ENCODE assay signal across 8 mouse cellular contexts in the genomic region with DNA sequence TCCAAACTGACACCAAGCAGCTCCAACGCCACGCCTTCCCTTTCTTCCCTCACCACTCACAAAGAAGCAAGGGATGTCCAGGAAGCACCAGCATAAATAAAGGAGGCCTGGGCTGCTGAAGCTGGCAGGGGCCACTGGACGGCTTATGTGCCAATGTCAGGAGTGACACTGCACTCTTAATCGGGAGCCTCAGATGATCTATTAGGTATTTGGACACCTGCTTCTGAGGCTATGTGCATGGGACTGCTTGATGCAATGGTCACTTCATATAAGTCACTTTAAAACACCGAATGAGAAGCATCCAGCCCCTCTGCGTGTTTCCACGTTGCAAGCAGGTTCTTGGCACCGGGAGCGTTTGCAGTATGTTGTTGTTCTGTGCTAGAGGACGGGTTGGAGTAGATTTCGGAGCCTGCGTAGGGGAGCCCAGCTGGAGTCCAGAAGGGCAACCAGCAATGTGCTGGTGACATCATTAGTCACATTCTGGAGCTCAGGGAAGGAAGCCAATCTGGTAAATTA.
DNase-seq lines count a peak whose midpoint lies in the region; ATAC-seq lines count a peak whose summit lies in the region.

No protein-coding gene starts in this region.

- no peak overlapping the region for H3K4me2 ChIP-seq in intestine, embryonic 15.5 days (replicated peaks)

- no peak overlapping the region for H3K27ac ChIP-seq in intestine, embryonic 15.5 days

- 66% methylated on average over 12 of the region's 12 CpGs for WGBS in intestine, embryonic 15.5 days

- H3K27me3 ChIP-seq in intestine, embryonic 15.5 days (replicated peaks) = no peaks in the 10 kb centered on the region

- no peaks in the 10 kb centered on the region for H3K4me1 ChIP-seq in intestine, embryonic 15.5 days (replicated peaks)

- ATAC-seq in intestine, embryonic 15.5 days = no peak

- H3K9ac ChIP-seq in intestine, embryonic 15.5 days = no peak overlapping the region

- H3K36me3 ChIP-seq in intestine, embryonic 15.5 days = no peaks in the 10 kb centered on the region

- H3K9me3 ChIP-seq in intestine, embryonic 15.5 days = no peaks in the 10 kb centered on the region

- peak; percentile 31 to 50 for DNase-seq in left cerebral cortex, adult 18-20 months (ENCODE audit: low spot score in 2 of 2)
- DNase-seq in left cerebral cortex, adult 11 months (ENCODE audit: low spot score) = no peak
- DNase-seq in cerebellum, postnatal 25 days = peak; percentile 84
- DNase-seq in layer of hippocampus, postnatal 14 days (ENCODE audit: low spot score in 2 of 2) = peak; percentile 74 to 85
- peak; percentile 53 to 56 for DNase-seq in right cerebral cortex, adult 2 months (ENCODE audit: low spot score in 2 of 2)
- no peak for DNase-seq in gastrocnemius, adult 8-10 months (ENCODE audit: low spot score in 2 of 2)
- no peak for DNase-seq in spleen, postnatal 14 days (ENCODE audit: low spot score in 2 of 2)

- H3K4me3 ChIP-seq in intestine, embryonic 15.5 days (replicated peaks) = no peak overlapping the region

Comparison
In these comparisons a context has a peak if more than half of its experiments do, and no peak if none do; other contexts are left out.
1. DNase-seq: peak in left cerebral cortex, adult 18-20 months (2 of 2), cerebellum, postnatal 25 days (2 of 2), layer of hippocampus, postnatal 14 days (2 of 2) and right cerebral cortex, adult 2 months (2 of 2); none in left cerebral cortex, adult 11 months (single experiment), gastrocnemius, adult 8-10 months (0 of 2) and spleen, postnatal 14 days (0 of 2).